Mouse (Mus musculus): ENCODE results near the gene Dcun1d3. TPM values are rescaled to one million over a fixed set of nuclear protein-coding genes. Genes with fewer than 3 reads are reported as not detected.

Gene Dcun1d3
- total and polyA plus RNA-seq, 2 experiments from 2014 or later = 10.0 to 14.6 TPM

DNA sequence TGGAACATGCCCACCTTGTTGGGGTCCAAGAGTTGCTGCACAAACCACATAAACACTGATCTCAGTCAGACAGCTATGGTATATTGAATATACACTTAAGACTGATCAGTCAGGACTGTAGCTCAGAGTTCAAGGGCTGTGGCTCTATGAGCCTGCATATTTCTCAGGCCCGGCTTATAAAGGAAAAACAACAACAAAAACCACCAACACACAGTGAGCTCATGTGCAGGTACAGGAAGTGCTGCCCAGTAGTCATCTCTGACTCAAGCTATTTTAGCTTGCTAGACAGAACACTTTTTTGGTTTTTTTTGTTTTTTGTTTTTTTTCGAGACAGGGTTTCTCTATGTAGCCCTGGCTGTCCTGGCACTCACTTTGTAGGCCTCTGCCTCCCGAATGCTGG lies 87.4 kb downstream of the Dcun1d3 start:
- H3K9ac ChIP-seq (replicated peaks; ENCODE audit: low read length, poor library complexity, severe bottlenecking) = no peak overlapping the region
- peaks cover 4% of the 10 kb centered on the region; the same call in 1 of the 2 replicates for H3K36me3 ChIP-seq (ENCODE audit: insufficient read depth, low read length)
- ATAC-seq (ENCODE audit: low FRiP score) (no peak), DNase-seq (ENCODE audit: low spot score) (no peak)
- H3K4me1 ChIP-seq (ENCODE audit: insufficient read depth, low read length) = no peaks in the 10 kb centered on the region
- no peaks in the 10 kb centered on the region for H3K27me3 ChIP-seq (ENCODE audit: insufficient read depth, low read length)
- no peak for TF ChIP-seq CTCF (IDR thresholded peaks at IDR 0.05)
- no peak overlapping the region for H3K4me3 ChIP-seq (ENCODE audit: low read depth, low read length)
- no peak overlapping the region for H3K27ac ChIP-seq (ENCODE audit: low read depth, low read length)
- WGBS = 92% methylated on average over 3 of the region's 3 CpGs
- no peak overlapping the region for H3K4me2 ChIP-seq (ENCODE audit: low read depth, low read length, poor library complexity, severe bottlenecking)
- H3K9me3 ChIP-seq (ENCODE audit: low read length) = no peaks in the 10 kb centered on the region

DNA sequence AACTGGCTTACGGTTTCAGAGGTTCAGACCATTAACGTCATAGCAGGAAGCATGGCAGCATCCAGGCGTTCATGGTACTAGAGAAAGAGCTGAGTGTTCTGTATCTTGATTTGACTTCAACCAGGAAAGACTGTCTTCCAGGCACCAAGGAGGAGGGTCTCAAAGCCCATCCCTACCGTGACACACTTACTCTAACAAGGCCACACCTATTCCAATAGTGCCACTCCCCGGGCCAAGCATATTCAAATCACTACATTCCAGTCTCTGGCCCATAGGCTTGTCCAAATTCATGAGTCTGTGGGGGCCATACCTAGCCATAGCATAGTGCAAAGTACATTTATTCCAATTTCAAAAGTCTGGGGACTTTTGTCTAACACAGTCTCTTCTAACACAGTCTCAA lies 88.7 kb downstream of the Dcun1d3 start:
- Histone ChIP-seq H3K27me3 (ENCODE audit: insufficient read depth, low read length) (no peaks in the 10 kb centered on the region), H3K9ac (replicated peaks; ENCODE audit: low read length, poor library complexity, severe bottlenecking) (no peak overlapping the region), H3K36me3 (ENCODE audit: insufficient read depth, low read length) (peaks cover 4% of the 10 kb centered on the region; the same call in 1 of the 2 replicates), H3K27ac (ENCODE audit: low read depth, low read length) (no peak overlapping the region), H3K4me2 (ENCODE audit: low read depth, low read length, poor library complexity, severe bottlenecking) (no peak overlapping the region), H3K9me3 (ENCODE audit: low read length) (no peaks in the 10 kb centered on the region), H3K4me3 (ENCODE audit: low read depth, low read length) (no peak overlapping the region), H3K4me1 (ENCODE audit: insufficient read depth, low read length) (no peaks in the 10 kb centered on the region)
- WGBS = 93% methylated on average over 5 of the region's 5 CpGs
- TF ChIP-seq CTCF (IDR thresholded peaks at IDR 0.05) = no peak
- DNase-seq (ENCODE audit: low spot score) (no peak), ATAC-seq (ENCODE audit: low FRiP score) (no peak)

Other genes with a start within 250 kb of the Dcun1d3 start
- not detected in 2 replicates for gene Acsm4, start 206.3 kb downstream of the Dcun1d3 start, total RNA-seq (2014; rRNA removed)
- 0.32 TPM in 1 of 2 replicates, not detected in the other for gene Acsm4, start 206.3 kb downstream of the Dcun1d3 start, polyA plus RNA-seq (2015; fragmentation: Nextera tagmentation; extraction: Ambion mirVana)
- gene Thumpd1, start 175.5 kb downstream of the Dcun1d3 start, total RNA-seq (2014; rRNA removed) = 37.5 and 53.4 TPM in 2 replicates
- gene Thumpd1, start 175.5 kb downstream of the Dcun1d3 start, polyA plus RNA-seq (2015; fragmentation: Nextera tagmentation; extraction: Ambion mirVana) = 69.1 and 71.3 TPM in 2 replicates
- not detected in 2 replicates for gene Acsm3, start 135.4 kb downstream of the Dcun1d3 start, total RNA-seq (2014; rRNA removed)
- 0.12 and 0.16 TPM in 2 replicates for gene Acsm3, start 135.4 kb downstream of the Dcun1d3 start, polyA plus RNA-seq (2015; fragmentation: Nextera tagmentation; extraction: Ambion mirVana)
- 2.3 and 7.9 TPM in 2 replicates for gene Rexo5, start 102.3 kb downstream of the Dcun1d3 start, total RNA-seq (2014; rRNA removed)
- gene Rexo5, start 102.3 kb downstream of the Dcun1d3 start, polyA plus RNA-seq (2015; fragmentation: Nextera tagmentation; extraction: Ambion mirVana) = 4.7 and 6.1 TPM in 2 replicates
- 7.6 and 11.1 TPM in 2 replicates for gene Eri2, start 102.2 kb downstream of the Dcun1d3 start, total RNA-seq (2014; rRNA removed)
- 8.0 and 8.3 TPM in 2 replicates for gene Eri2, start 102.2 kb downstream of the Dcun1d3 start, polyA plus RNA-seq (2015; fragmentation: Nextera tagmentation; extraction: Ambion mirVana)
- gene Lyrm1, start 437 bp downstream of the Dcun1d3 start, total RNA-seq (2014; rRNA removed) = 5.9 and 12.1 TPM in 2 replicates
- gene Lyrm1, start 437 bp downstream of the Dcun1d3 start, polyA plus RNA-seq (2015; fragmentation: Nextera tagmentation; extraction: Ambion mirVana) = 25.5 and 27.4 TPM in 2 replicates
- 0.66 and 2.8 TPM in 2 replicates for gene Dnah3, start 199.0 kb upstream of the Dcun1d3 start, total RNA-seq (2014; rRNA removed)
- gene Dnah3, start 199.0 kb upstream of the Dcun1d3 start, polyA plus RNA-seq (2015; fragmentation: Nextera tagmentation; extraction: Ambion mirVana) = 0.10 and 0.15 TPM in 2 replicates
- gene Tmem159, start 206.1 kb upstream of the Dcun1d3 start, total RNA-seq (2014; rRNA removed) = 11.8 and 15.2 TPM in 2 replicates
- gene Tmem159, start 206.1 kb upstream of the Dcun1d3 start, polyA plus RNA-seq (2015; fragmentation: Nextera tagmentation; extraction: Ambion mirVana) = 17.5 and 17.6 TPM in 2 replicates
- gene Zp2, start 249.0 kb upstream of the Dcun1d3 start, total RNA-seq (2014; rRNA removed) = not detected in 2 replicates
- not detected in 2 replicates for gene Zp2, start 249.0 kb upstream of the Dcun1d3 start, polyA plus RNA-seq (2015; fragmentation: Nextera tagmentation; extraction: Ambion mirVana)